Mouse (Mus musculus) E14TG2a.4 (cell line): ENCODE measurements around the gene Bbs9.

Experiments
- CTCF ChIP-seq: conservative IDR thresholded peaks from 2 replicates; pipeline ENCODE4 v1.5.1; 2014; ENCODE audit warnings: low read length
- NANOG ChIP-seq: IDR thresholded peaks from 2 replicates; pipeline ENCODE4 v1.6.1; 2014; ENCODE audit warnings: borderline replicate concordance, low read length, mixed read lengths
- POU5F1 ChIP-seq: IDR thresholded peaks from 2 replicates; pipeline ENCODE4 v1.6.1; 2014; ENCODE audit warnings: low read length, borderline replicate concordance

- TF ChIP-seq CTCF (no peak), NANOG (no peak), POU5F1 (no peak)
Measured at GRCm38 (mm10) chr9:22467371-22468169, 7.9 kb upstream of the Bbs9 start.
